Mouse (Mus musculus) heart, adult 2 months (tissue): ENCODE results near the gene Ppp1r12b.

ENCODE experiments used
- CTCF ChIP-seq: fragments of 200-600 bp; IDR thresholded peaks from 2 replicates; pipeline ENCODE4 v1.8.1; 2022; ENCODE audit warnings: antibody characterized with exemption, mild to moderate bottlenecking, moderate library complexity
- POLR2A ChIP-seq: fragments of 200-500 bp; IDR thresholded peaks from 2 replicates; pipeline ENCODE4 v1.6.1; 2011; ENCODE audit warnings: mild to moderate bottlenecking, low read depth, low read length, control low read depth; ENCODE audit not compliant: insufficient read depth

GRCm38 (mm10) chr1:134721486-134721885, 234.3 kb downstream of the Ppp1r12b start:
- TF ChIP-seq POLR2A (no peak), CTCF (no peak)
